Mouse (Mus musculus) ES-E14 (cell line): Measurements from ENCODE around the gene Ccnb1. TPM values are rescaled to one million over a fixed set of nuclear protein-coding genes. Genes with fewer than 3 reads are reported as not detected.

Experiments used
- DNase-seq: peaks from one replicate; pipeline ENCODE4 v3.0.0-alpha.2; 2013; ENCODE audit warnings: low read depth, low spot score
- H3K27ac ChIP-seq: 2 replicates; pipeline ENCODE4 v1.5.1; 2012; ENCODE audit warnings: low read depth, mild to moderate bottlenecking, low read length, moderate library complexity, mixed read lengths; ENCODE audit not compliant: poor library complexity, insufficient read depth, severe bottlenecking
- H3K36me3 ChIP-seq: 2 replicates; pipeline ENCODE4 v1.6.1; 2012; ENCODE audit warnings: mild to moderate bottlenecking, low read length, moderate library complexity, mixed read lengths; ENCODE audit not compliant: control insufficient read depth, poor library complexity, insufficient read depth, severe bottlenecking
- H3K4me1 ChIP-seq, 2 experiments: fragments of 150-350 bp in 1 of 2; sonication (generic) in 1 of 2; 2 replicates each; pipeline ENCODE4 v1.6.1; 2012; ENCODE audit warnings: low read length in 2 of 2, mild to moderate bottlenecking in 1 of 2, mixed read lengths in 1 of 2; ENCODE audit not compliant: control insufficient read depth in 2 of 2, insufficient read depth in 2 of 2, poor library complexity in 1 of 2
- H3K4me3 ChIP-seq, 2 experiments: fragments of 150-350 bp in 1 of 2; sonication (generic) in 1 of 2; 2 replicates each; pipeline ENCODE4 v1.5.1; 2012; ENCODE audit warnings: low read length in 2 of 2, low read depth in 1 of 2, mild to moderate bottlenecking in 1 of 2, mixed read lengths in 1 of 2; ENCODE audit not compliant: insufficient read depth in 1 of 2, poor library complexity in 1 of 2, severe bottlenecking in 1 of 2
- H3K9ac ChIP-seq: 2 replicates; pipeline ENCODE4 v1.6.1; 2012; ENCODE audit warnings: low read depth, mild to moderate bottlenecking, low read length, mixed read lengths; ENCODE audit not compliant: poor library complexity, insufficient read depth, severe bottlenecking
- H3K9me3 ChIP-seq: fragments of 150-350 bp; sonication (generic); 2 replicates; pipeline ENCODE4 v1.6.1; 2012; ENCODE audit warnings: low read depth, mild to moderate bottlenecking, low read length; ENCODE audit not compliant: control insufficient read depth, insufficient read depth
- CHD2 ChIP-seq: IDR thresholded peaks from 2 replicates; pipeline ENCODE4 v1.6.1; 2014; ENCODE audit warnings: mild to moderate bottlenecking, low read depth, low read length, inconsistent platforms
- HCFC1 ChIP-seq: IDR thresholded peaks from 2 replicates; pipeline ENCODE4 v1.6.1; 2012; ENCODE audit warnings: low read length, inconsistent platforms, borderline replicate concordance; ENCODE audit not compliant: insufficient read depth
- MAFK ChIP-seq: IDR thresholded peaks from 2 replicates; pipeline ENCODE4 v1.6.1; 2014; ENCODE audit warnings: mild to moderate bottlenecking, low read depth, low read length, inconsistent platforms; ENCODE audit not compliant: insufficient read depth
- ZC3H11A ChIP-seq: IDR thresholded peaks from 2 replicates; pipeline ENCODE4 v1.6.1; 2012; ENCODE audit warnings: low read depth, mild to moderate bottlenecking, inconsistent platforms, low read length, borderline replicate concordance
- ZNF384 ChIP-seq: IDR thresholded peaks from 2 replicates; pipeline ENCODE4 v1.6.1; 2012; ENCODE audit warnings: low read depth, low read length, inconsistent platforms
- in situ Hi-C, 2 experiments: fragments of 600-800 bp; cut with MboI; formaldehyde crosslinking; loops; one replicate each; pipeline ENCODE4 v1.15.1; 2025; ENCODE audit warnings: low sequenced_read_pairs in 2 of 2, inconsistent platforms in 1 of 2; ENCODE audit not compliant: unreplicated experiment in 2 of 2
- total RNA-seq: library from RNA; depleted of rRNA; stranded (reverse); fragments of 300-350 nt; gene quantifications from 2 replicates; pipeline ENCODE4 v1.2.3, GENCODE M21; 2012

Gene Ccnb1
- total RNA-seq, 1 experiment = 410 TPM

DNA sequence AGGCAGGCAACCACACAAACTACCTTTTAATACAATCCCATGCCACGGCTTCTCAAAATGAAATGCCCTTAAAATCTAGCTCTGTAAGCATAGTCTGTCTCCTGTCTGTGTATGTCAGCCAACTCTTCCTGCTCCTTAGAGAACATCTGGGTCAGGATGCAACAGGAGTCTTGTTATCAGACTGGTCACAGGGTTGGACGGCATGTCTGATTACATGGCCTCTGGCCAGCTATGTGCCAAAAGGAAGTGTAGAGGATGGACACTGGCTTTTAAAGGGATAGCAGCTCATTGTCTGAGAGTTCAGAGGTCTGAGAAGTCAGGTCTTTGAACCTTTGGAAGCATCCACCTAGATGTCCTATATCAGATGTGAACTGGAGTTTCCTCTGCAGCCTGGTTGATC lies 31.0 kb downstream of the Ccnb1 start:
- in situ Hi-C loops = no loop called here
- Histone ChIP-seq H3K27ac (no peak overlapping the region), H3K36me3 (peaks cover 5% of the 10 kb centered on the region; the same call in 1 of the 2 replicates), H3K9ac (no peak overlapping the region), H3K9me3 (no peaks in the 10 kb centered on the region), H3K4me1 (no peaks in the 10 kb centered on the region), H3K4me3 (no peak overlapping the region)
- TF ChIP-seq ZC3H11A (no peak), MAFK (no peak), CHD2 (no peak), HCFC1 (no peak), ZNF384 (no peak)
- DNase-seq = no peak

DNA sequence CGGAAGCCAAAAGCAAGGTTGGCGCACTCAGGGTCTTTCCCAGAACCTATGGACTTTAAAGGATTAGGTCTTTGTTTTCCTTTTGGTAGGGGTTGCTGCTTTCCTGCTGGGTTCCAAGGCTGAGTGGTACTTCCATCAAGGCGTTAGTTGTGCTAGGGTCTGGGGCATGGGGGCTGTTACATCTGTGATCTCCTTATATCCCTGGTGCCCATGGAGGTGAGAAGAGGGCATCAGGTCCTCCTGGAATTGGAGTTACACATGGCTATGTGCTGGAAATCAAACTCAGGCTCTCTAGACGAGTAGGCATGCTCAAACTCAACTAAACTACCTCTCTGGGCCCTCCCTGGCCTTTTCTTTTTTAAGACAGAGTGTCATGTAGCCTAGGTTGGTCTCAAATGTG lies 32.2 kb downstream of the Ccnb1 start:
- no peak for DNase-seq
- Histone ChIP-seq H3K9ac (no peak overlapping the region), H3K4me3 (no peak overlapping the region), H3K4me1 (no peaks in the 10 kb centered on the region), H3K36me3 (no peaks in the 10 kb centered on the region), H3K27ac (no peak overlapping the region), H3K9me3 (no peaks in the 10 kb centered on the region)
- TF ChIP-seq MAFK (no peak), ZC3H11A (no peak), HCFC1 (no peak), ZNF384 (no peak), CHD2 (no peak)
- in situ Hi-C loops = no loop called here

DNA sequence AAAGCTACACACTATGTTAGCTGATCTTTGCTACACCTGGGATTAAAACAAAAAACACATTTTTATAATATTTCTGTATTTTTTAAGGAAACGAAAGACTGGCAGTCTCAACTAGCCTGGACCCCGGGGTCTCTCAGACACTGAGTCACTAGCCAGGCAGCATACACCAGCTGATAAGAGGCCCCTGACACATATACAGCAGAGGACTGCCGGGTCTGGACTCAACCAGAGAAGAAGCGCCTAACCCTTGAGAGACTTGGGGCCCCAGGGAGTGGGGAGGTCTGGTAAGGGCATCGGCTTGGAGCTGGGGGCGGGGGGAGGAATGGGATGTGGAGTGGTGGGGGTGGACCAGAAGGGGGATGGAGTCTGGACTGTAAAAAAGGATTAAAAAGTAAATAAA lies 33.4 kb downstream of the Ccnb1 start:
- no peaks in the 10 kb centered on the region for H3K9me3 ChIP-seq
- no peak overlapping the region for H3K9ac ChIP-seq
- no peak for TF ChIP-seq ZC3H11A
- no peak for TF ChIP-seq ZNF384
- no peak for TF ChIP-seq CHD2
- TF ChIP-seq MAFK = no peak
- TF ChIP-seq HCFC1 = no peak
- no peak overlapping the region for H3K4me3 ChIP-seq
- no peaks in the 10 kb centered on the region for H3K4me1 ChIP-seq
- in situ Hi-C loops = no loop called here
- no peak for DNase-seq
- H3K27ac ChIP-seq = no peak overlapping the region
- no peaks in the 10 kb centered on the region for H3K36me3 ChIP-seq

DNA sequence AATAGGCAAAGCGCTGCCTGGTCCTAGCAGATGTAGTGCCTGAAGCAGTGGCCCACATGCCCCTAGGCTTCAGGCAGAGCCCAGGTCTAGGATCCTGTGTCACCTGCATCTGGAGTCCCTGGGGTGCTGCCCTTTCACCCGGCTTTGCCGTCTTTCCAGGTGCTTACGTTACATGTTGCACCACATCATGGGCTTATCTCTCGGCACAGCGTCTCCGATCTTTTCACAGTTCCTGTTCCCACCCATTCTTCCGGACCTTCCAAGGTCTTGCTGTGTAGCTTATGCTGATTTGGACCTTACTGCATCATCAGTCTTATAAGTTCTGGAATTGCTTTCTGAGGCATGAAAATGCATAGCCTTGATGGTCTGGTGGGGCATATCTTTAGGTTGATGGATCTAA lies 33.8 kb downstream of the Ccnb1 start:
- no peak for TF ChIP-seq ZC3H11A
- no peak for TF ChIP-seq CHD2
- Histone ChIP-seq H3K36me3 (no peaks in the 10 kb centered on the region), H3K27ac (no peak overlapping the region), H3K4me3 (no peak overlapping the region), H3K9me3 (no peaks in the 10 kb centered on the region), H3K4me1 (0 out of 4 replicates have a peak, but pooled peaks cover 0 to 2% of the 10 kb centered on the region in 2 experiments), H3K9ac (no peak overlapping the region)
- no peak for DNase-seq
- in situ Hi-C loops = no loop called here

GRCm38 (mm10) chr13:100751402-100751801 lies 35.0 kb downstream of the Ccnb1 start:
- H3K9me3 ChIP-seq = no peaks in the 10 kb centered on the region
- no peak overlapping the region for H3K9ac ChIP-seq
- TF ChIP-seq MAFK (no peak), ZNF384 (no peak), CHD2 (no peak), ZC3H11A (no peak), HCFC1 (no peak)
- H3K4me3 ChIP-seq = no peak overlapping the region
- H3K36me3 ChIP-seq = no peaks in the 10 kb centered on the region
- H3K4me1 ChIP-seq = 0 out of 4 replicates have a peak, but pooled peaks cover 0 to 2% of the 10 kb centered on the region in 2 experiments
- DNase-seq = no peak
- in situ Hi-C loops = no loop called here
- no peak overlapping the region for H3K27ac ChIP-seq
